Mouse (Mus musculus): ENCODE results near the gene Bag6. TPM values are rescaled to one million over a fixed set of nuclear protein-coding genes. Genes with fewer than 3 reads are reported as not detected.
A peak's percentile ranks its signal among the peaks of the same experiment; 100 is the strongest.

Gene Bag6
- polyA plus RNA-seq (2015; fragmentation: Nextera tagmentation; extraction: Ambion mirVana) = 57.8 TPM in 2 replicates

- H3K9me3 ChIP-seq (replicated peaks) = no peaks in the 10 kb centered on the region
- H3K9ac ChIP-seq = peak within 1 kb of the TSS; percentile 68
These were observed at the start of gene Bag6 for GRCm38 (mm10) chr17:35134801-35135590. Gene Bag6, plus strand, starts transcription at chr17:35135178.

GRCm38 (mm10) chr17:35085208-35085865 is 49.6 kb upstream of the Bag6 start, which contains the start of gene Ly6g6f:
Gene Ly6g6f, minus strand, starts transcription at chr17:35085610.
- no peak for ATAC-seq (ENCODE audit: insufficient number of reproducible peaks, low FRiP score, low TSS enrichment, low read depth)
- WGBS = 72% methylated on average over 7 of the region's 7 CpGs
- peaks cover 6% of the 10 kb centered on the region for H3K4me1 ChIP-seq
- no peaks in the 10 kb centered on the region for H3K27me3 ChIP-seq
- H3K4me2 ChIP-seq (replicated peaks) = no peak within 1 kb of the TSS
- no peaks in the 10 kb centered on the region for H3K9me3 ChIP-seq (replicated peaks)
- H3K27ac ChIP-seq (replicated peaks) = no peak within 1 kb of the TSS
- H3K36me3 ChIP-seq = no peaks in the 10 kb centered on the region
- no peak within 1 kb of the TSS for H3K9ac ChIP-seq
- H3K4me3 ChIP-seq (replicated peaks) = no peak within 1 kb of the TSS

More at GRCm38 (mm10) chr17:35134801-35135590, at the start of gene Bag6:
- Histone ChIP-seq H3K4me1 (peaks cover 18% of the 10 kb centered on the region), H3K4me2 (replicated peaks) (peak within 1 kb of the TSS; percentile 80), H3K36me3 (peaks cover 34% of the 10 kb centered on the region), H3K27ac (replicated peaks) (peak within 1 kb of the TSS; percentile 96), H3K27me3 (no peaks in the 10 kb centered on the region), H3K4me3 (replicated peaks) (peak within 1 kb of the TSS; percentile 78)
- peak; percentile 95 for ATAC-seq (ENCODE audit: insufficient number of reproducible peaks, low FRiP score, low TSS enrichment, low read depth)
- under 1% methylated on average over 66 of the region's 66 CpGs for WGBS

GRCm38 (mm10) chr17:35088151-35088550 is 46.8 kb upstream of the Bag6 start:
- H3K9ac ChIP-seq = no peak overlapping the region
- ATAC-seq (ENCODE audit: insufficient number of reproducible peaks, low FRiP score, low TSS enrichment, low read depth) = no peak
- no peak overlapping the region for H3K27ac ChIP-seq (replicated peaks)
- peaks cover 20% of the 10 kb centered on the region for H3K36me3 ChIP-seq
- WGBS = 31% methylated on average over 2 of the region's 2 CpGs
- H3K4me1 ChIP-seq = peaks cover 13% of the 10 kb centered on the region
- H3K4me2 ChIP-seq (replicated peaks) = no peak overlapping the region
- H3K9me3 ChIP-seq (replicated peaks) = no peaks in the 10 kb centered on the region
- no peaks in the 10 kb centered on the region for H3K27me3 ChIP-seq
- H3K4me3 ChIP-seq (replicated peaks) = no peak overlapping the region

- Histone ChIP-seq H3K9me3 (replicated peaks) (no peaks in the 10 kb centered on the region), H3K4me3 (replicated peaks) (peak within 1 kb of the TSS; percentile 66), H3K27ac (replicated peaks) (peak within 1 kb of the TSS; percentile 97), H3K4me1 (peaks cover 13% of the 10 kb centered on the region), H3K9ac (peak within 1 kb of the TSS; percentile 69), H3K36me3 (peaks cover 24% of the 10 kb centered on the region), H3K27me3 (no peaks in the 10 kb centered on the region), H3K4me2 (replicated peaks) (peak within 1 kb of the TSS; percentile 58)
- ATAC-seq (ENCODE audit: insufficient number of reproducible peaks, low FRiP score, low TSS enrichment, low read depth) = peak; percentile 95
- WGBS = 3% methylated on average over 67 of the region's 67 CpGs
These were observed 45.9 kb upstream of the Bag6 start, which contains the start of gene Abhd16a for GRCm38 (mm10) chr17:35088825-35089644. Gene Abhd16a, plus strand, starts transcription at chr17:35089263.

DNA sequence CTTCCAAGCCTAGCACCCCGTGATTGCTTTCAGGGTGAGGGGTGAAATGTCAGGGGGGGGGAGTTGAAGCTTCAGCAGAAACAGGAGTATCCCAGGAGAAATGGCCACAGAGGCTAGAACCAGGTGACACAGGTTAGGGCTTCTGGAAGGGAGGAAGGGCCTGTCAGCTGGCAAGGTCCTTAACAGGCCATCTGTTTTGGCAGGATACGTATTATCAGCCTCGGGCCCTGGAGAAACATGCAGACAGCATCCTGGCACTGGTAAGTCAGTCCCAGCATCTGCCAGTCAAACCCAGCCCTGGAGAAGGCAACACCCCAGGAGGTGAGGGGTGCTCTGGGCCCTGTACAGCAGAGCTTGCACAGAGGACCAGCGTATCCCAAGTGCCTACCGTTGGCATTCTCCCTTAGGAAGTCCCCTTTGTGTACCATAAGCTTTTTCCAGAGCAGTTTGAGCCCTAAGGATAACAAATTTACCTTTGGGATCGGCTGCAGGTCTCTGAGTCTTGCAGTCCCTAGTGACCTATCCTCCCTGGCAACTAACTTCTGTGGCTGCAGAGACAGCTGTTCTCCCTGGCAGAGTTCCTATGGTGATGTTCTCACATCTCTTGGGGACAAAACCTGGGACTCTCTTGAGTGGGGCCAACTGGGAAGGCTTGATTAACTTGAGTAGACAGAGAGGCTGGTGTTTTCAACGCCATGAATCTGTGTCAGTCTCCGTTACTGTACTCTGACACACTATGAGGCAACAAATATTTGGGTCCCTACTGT is 44.6 kb upstream of the Bag6 start:
- Histone ChIP-seq H3K4me2 (replicated peaks) (peak overlapping the region; percentile 58), H3K9me3 (replicated peaks) (no peaks in the 10 kb centered on the region), H3K27ac (replicated peaks) (peak overlapping the region; percentile 97), H3K27me3 (no peaks in the 10 kb centered on the region), H3K36me3 (peaks cover 37% of the 10 kb centered on the region), H3K4me3 (replicated peaks) (peak overlapping the region; percentile 66), H3K4me1 (peaks cover 13% of the 10 kb centered on the region), H3K9ac (peak overlapping the region; percentile 69)
- 59% methylated on average over 8 of the region's 8 CpGs for whole genome bisulfite sequencing
- ATAC-seq (ENCODE audit: insufficient number of reproducible peaks, low FRiP score, low TSS enrichment, low read depth) = no peak

DNA sequence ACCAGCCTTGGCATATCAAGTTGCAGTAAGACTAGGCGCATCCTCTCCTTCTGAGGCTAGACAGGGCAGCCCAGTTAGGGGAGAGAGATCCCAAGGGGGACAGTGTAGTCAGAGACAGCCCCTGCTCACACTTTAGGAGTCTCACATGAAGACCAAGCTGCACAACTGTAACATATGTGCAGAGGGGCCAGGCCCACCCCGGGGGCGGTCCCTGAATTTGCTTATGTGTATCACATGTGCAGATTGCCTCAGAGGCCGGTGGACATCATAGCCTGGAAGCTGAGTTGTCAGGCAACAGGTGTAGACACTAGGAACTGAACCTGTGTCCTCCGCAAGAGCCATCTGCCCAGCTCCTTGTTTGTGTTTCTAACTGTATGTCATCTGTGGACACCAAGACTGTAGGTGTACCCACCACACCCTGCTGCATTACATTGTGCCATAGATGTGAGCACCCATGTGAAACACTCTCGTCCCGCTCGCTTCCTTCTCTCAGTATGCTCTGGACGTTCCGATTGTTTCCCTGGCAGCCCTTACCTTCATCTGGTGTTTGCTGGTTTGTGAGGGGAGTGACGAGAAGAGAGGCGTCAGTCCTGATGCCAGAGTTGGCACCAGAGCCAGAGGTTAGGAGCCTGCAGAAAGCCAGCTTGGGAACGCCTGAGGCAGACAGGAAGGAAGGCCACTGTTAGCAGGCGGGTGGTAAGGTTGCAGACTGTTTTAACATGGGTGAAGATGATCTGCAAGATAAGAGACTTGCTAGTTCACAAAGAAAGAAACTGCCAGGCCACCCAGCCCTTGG is 42.4 kb upstream of the Bag6 start:
- ATAC-seq (ENCODE audit: insufficient number of reproducible peaks, low FRiP score, low TSS enrichment, low read depth) = no peak
- no peak overlapping the region for H3K9ac ChIP-seq
- WGBS = 86% methylated on average over 14 of the region's 14 CpGs
- H3K27ac ChIP-seq (replicated peaks) = no peak overlapping the region
- H3K27me3 ChIP-seq = no peaks in the 10 kb centered on the region
- peaks cover 13% of the 10 kb centered on the region for H3K4me1 ChIP-seq
- H3K36me3 ChIP-seq = peaks cover 56% of the 10 kb centered on the region
- no peak overlapping the region for H3K4me3 ChIP-seq (replicated peaks)
- no peaks in the 10 kb centered on the region for H3K9me3 ChIP-seq (replicated peaks)
- H3K4me2 ChIP-seq (replicated peaks) = no peak overlapping the region

DNA sequence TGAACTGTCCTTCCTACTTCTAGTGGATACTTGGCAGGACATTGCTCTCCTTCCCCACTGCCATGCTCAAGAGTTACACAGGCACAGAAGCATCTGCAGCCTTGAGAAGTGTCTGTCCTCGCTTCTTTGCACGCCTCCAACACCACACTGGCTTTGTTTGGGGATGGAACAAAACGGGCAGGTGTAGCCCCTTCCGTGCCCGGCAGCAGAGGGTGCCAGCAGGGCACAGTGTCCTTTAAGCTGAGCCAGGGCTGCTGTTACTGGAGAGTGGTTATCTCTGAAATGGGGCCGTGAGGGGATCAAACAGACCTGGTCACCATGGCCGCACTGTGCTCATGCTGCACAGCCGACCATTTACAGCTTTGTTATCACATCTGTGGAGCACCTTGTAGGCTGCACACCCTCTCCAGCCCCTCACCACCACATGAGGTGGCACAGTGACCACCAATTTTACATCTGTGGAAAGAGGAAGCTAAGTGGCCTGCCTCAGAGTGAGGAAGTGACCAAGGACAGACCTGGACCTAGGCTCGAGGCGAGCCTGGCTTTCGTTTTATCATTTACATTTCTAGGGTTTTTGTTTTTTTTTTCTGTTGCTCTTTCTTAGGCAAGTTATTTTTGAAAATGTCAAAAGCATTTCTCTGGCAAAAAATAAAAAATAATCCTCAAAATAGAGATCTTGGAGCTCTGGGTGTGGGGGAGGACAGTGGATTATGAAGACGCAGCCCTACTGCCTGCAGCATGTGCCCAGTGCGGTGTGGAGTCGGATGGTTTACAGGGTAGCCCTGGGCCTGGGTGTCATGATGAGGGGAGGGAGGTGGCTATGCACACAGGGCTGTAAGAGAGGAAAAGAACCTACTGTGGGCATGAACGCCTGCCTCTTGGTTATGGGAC is 40.3 kb upstream of the Bag6 start:
- Histone ChIP-seq H3K9me3 (replicated peaks) (no peaks in the 10 kb centered on the region), H3K36me3 (peaks cover 77% of the 10 kb centered on the region), H3K4me3 (replicated peaks) (no peak overlapping the region), H3K27me3 (no peaks in the 10 kb centered on the region), H3K4me1 (peaks cover 13% of the 10 kb centered on the region), H3K27ac (replicated peaks) (no peak overlapping the region), H3K9ac (no peak overlapping the region), H3K4me2 (replicated peaks) (no peak overlapping the region)
- WGBS = 91% methylated on average over 15 of the region's 15 CpGs
- ATAC-seq (ENCODE audit: insufficient number of reproducible peaks, low FRiP score, low TSS enrichment, low read depth) = no peak

DNA sequence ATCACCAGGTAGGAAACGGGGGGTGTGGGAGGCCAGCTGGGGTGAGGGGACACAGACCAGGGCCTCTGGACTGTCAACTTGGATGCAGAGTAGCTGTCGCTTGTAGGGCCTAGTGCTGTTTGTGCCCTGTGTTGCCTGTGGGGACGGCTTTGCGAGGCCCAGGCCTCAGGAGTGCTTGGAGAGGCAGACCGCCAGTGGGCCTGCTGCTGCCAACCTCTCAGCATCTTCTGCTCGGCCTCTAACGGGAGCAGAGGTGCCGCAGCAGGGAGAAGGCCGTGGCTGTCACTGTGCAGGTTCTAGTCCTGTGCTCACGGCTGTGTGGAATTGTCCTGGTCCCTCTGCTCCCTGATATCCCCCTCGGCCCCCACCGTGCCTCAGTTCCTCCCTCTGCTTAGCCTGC is 38.4 kb upstream of the Bag6 start:
- Histone ChIP-seq H3K9ac (no peak overlapping the region), H3K4me1 (no peaks in the 10 kb centered on the region), H3K27ac (replicated peaks) (no peak overlapping the region), H3K4me2 (replicated peaks) (no peak overlapping the region), H3K36me3 (peaks cover 88% of the 10 kb centered on the region), H3K4me3 (replicated peaks) (no peak overlapping the region), H3K9me3 (replicated peaks) (no peaks in the 10 kb centered on the region), H3K27me3 (no peaks in the 10 kb centered on the region)
- ATAC-seq (ENCODE audit: insufficient number of reproducible peaks, low FRiP score, low TSS enrichment, low read depth) = no peak
- WGBS = 80% methylated on average over 12 of the region's 12 CpGs

DNA sequence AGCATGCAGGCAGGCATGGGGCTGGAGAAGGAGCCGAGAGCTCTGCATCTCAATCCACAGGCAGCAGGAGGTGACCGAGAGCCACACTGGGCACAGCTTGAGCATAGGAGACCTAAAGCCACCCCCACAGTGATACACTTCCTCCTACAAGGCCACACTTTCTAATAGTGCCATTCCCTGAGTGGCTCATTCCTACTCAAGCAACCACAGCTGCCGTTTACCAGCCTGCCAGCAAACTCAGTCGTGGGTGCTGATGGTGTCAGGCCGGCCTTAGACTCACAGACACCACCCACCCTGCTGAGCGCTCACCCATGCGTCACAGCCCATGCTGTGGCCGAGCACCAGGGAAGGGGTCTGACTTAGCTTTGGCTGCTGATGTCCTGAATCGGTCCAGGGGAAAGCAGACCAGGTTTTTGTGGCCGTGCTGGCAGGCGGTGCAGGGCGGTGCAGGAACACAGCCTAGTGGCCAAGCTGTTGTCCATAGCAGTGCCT is 37.8 kb upstream of the Bag6 start:
- no peak for ATAC-seq (ENCODE audit: insufficient number of reproducible peaks, low FRiP score, low TSS enrichment, low read depth)
- H3K36me3 ChIP-seq = peaks cover 91% of the 10 kb centered on the region
- H3K9ac ChIP-seq = no peak overlapping the region
- no peak overlapping the region for H3K4me3 ChIP-seq (replicated peaks)
- WGBS = 81% methylated on average over 12 of the region's 12 CpGs
- no peaks in the 10 kb centered on the region for H3K9me3 ChIP-seq (replicated peaks)
- no peak overlapping the region for H3K27ac ChIP-seq (replicated peaks)
- no peaks in the 10 kb centered on the region for H3K27me3 ChIP-seq
- no peak overlapping the region for H3K4me2 ChIP-seq (replicated peaks)
- no peaks in the 10 kb centered on the region for H3K4me1 ChIP-seq

Measured in embryonic facial prominence, embryonic 15.5 days (tissue).